Mouse (Mus musculus) Muller cell, postnatal 12 days (primary cell): ENCODE data around the gene Sept10.
A peak's percentile ranks its signal among the peaks of the same experiment; 100 is the strongest.

Experiments used
- DNase-seq: peaks from one replicate; pipeline ENCODE4 v3.0.0-alpha.2; 2015; ENCODE audit errors: inconsistent ontology term

Gene Sept10

GRCm38 (mm10) chr10:59225137-59225536, 3.5 kb upstream of the Sept10 start:
- no peak for DNase-seq

- DNase-seq: no peak
Observed at GRCm38 (mm10) chr10:59223890-59224289, 2.2 kb upstream of the Sept10 start.

- DNase-seq: no peak
Observed at GRCm38 (mm10) chr10:59223301-59223700, 1.7 kb upstream of the Sept10 start.

GRCm38 (mm10) chr10:59222271-59223101, 839 bp upstream of the Sept10 start:
- peak; percentile 39 for DNase-seq

- DNase-seq: no peak
Observed at GRCm38 (mm10) chr10:59220824-59221472, 699 bp downstream of the Sept10 start.

GRCm38 (mm10) chr10:59200011-59200410, 21.6 kb downstream of the Sept10 start:
- no peak for DNase-seq

GRCm38 (mm10) chr10:59196763-59197162, 24.9 kb downstream of the Sept10 start:
- no peak for DNase-seq

- DNase-seq: peak; percentile 34
Observed at GRCm38 (mm10) chr10:59194891-59195290, 26.8 kb downstream of the Sept10 start.

- no peak for DNase-seq
Observed at GRCm38 (mm10) chr10:59182306-59182705, 39.3 kb downstream of the Sept10 start.

GRCm38 (mm10) chr10:59179620-59180019, 42.0 kb downstream of the Sept10 start:
- DNase-seq: no peak

- DNase-seq: no peak
Observed at GRCm38 (mm10) chr10:59172539-59172938, 49.1 kb downstream of the Sept10 start.

GRCm38 (mm10) chr10:59171042-59171441, 50.6 kb downstream of the Sept10 start:
- DNase-seq: no peak

- DNase-seq: peak; percentile 40
Observed at GRCm38 (mm10) chr10:59166104-59166944, 55.3 kb downstream of the Sept10 start.

GRCm38 (mm10) chr10:59162185-59162897, 59.3 kb downstream of the Sept10 start:
- no peak for DNase-seq

- DNase-seq: no peak
Observed at GRCm38 (mm10) chr10:59158627-59159026, 63.0 kb downstream of the Sept10 start.

GRCm38 (mm10) chr10:59152544-59153081, 69.0 kb downstream of the Sept10 start:
- DNase-seq: no peak

GRCm38 (mm10) chr10:59150938-59151657, 70.5 kb downstream of the Sept10 start:
- no peak for DNase-seq

GRCm38 (mm10) chr10:59149956-59150383, 71.7 kb downstream of the Sept10 start:
- DNase-seq: peak; percentile 50

- no peak for DNase-seq
Observed at GRCm38 (mm10) chr10:59133478-59134009, 88.1 kb downstream of the Sept10 start.

- DNase-seq: no peak
Observed at GRCm38 (mm10) chr10:59131926-59132628, 89.6 kb downstream of the Sept10 start.
